Mouse (Mus musculus): ENCODE data around the gene Anapc7. TPM values are rescaled to one million over a fixed set of nuclear protein-coding genes. Genes with fewer than 3 reads are reported as not detected.
"Not testable (repeated sequence)": the region's sequence is repeated elsewhere in the genome, so short reads cannot be mapped to it uniquely, and the experiment has no call there.

The Anapc7 gene
- polyA plus RNA-seq, 1 experiment from 2014 or later, result 44.2 TPM

DNA sequence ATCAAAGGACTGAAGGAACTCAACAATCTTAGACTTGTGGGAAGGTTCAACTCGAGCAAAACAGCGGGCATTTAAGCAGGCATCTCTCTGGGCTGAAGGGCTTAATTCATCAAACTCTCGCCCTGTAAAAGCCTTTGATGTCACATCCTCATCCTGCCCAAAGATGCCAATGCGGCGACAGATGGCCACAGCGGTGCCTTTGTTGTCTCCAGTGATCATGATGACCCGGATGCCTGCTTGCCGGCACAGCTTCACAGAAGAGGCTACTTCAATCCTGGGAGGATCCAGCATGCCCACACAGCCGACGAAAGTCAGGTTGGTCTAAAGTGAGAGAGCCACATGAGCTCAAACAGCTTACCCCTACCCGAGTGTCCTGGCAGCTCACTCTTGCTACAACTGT is 39.2 kb downstream of the Anapc7 start:
- Histone ChIP-seq H3K36me3 (peaks cover 100% of the 10 kb centered on the region), H3K4me1 (no peaks in the 10 kb centered on the region), H3K27me3 (ENCODE audit: insufficient read depth, poor library complexity, severe bottlenecking) (no peaks in the 10 kb centered on the region), H3K9me3 (no peaks in the 10 kb centered on the region), H3K27ac (no peak overlapping the region), H3K4me3 (no peak overlapping the region)
- no peak for DNase-seq (ENCODE audit: low spot score)
- 87% methylated on average over 11 of the region's 11 CpGs for WGBS

DNA sequence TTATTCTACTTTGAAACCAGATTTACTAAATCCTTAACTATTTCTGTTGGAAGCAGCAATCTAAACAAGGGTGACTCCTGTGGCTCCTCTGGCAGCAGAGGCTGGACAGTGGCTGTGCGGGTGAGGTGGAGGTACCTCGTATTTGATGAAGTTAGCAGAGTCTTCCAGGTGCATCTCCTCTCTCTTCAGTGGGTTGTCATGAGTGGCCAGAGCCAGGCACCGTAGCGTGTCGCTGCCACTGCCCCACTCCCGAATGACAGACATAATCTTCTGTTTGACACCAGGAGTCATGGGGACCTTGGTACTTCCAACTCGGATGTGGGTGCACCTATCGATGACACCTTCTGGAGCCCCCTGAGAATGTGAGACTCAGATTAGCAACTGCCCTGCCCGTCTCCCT is 39.9 kb downstream of the Anapc7 start:
- no peak overlapping the region for H3K27ac ChIP-seq
- no peaks in the 10 kb centered on the region for H3K27me3 ChIP-seq (ENCODE audit: insufficient read depth, poor library complexity, severe bottlenecking)
- 88% methylated on average over 9 of the region's 9 CpGs for WGBS
- H3K36me3 ChIP-seq, result peaks cover 100% of the 10 kb centered on the region
- DNase-seq (ENCODE audit: low spot score), result no peak
- no peaks in the 10 kb centered on the region for H3K4me1 ChIP-seq
- no peak overlapping the region for H3K4me3 ChIP-seq
- no peaks in the 10 kb centered on the region for H3K9me3 ChIP-seq

DNA sequence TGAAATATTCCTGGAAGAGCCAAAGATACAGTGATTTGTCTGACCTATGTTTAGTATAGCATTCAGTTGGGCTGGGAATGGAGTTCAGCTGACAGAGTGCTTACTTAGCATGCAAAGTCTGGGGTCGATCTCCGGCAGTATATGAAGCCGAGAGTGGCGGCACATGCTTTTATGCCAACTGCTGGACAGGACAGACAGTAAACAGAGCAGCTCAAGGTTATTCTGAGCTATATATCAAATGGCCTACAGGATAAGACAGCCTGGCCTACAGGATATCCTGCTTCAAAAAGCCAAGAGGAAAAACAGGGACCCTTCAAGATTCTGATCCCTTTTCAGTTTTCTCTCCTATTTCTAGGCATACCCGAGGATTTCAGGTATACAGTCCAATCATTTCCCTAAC is 50.2 kb downstream of the Anapc7 start:
- H3K27ac ChIP-seq, result no peak overlapping the region
- no peaks in the 10 kb centered on the region for H3K9me3 ChIP-seq
- WGBS, result 69% methylated on average over 5 of the region's 5 CpGs
- no peak overlapping the region for H3K4me3 ChIP-seq
- peaks cover 10% of the 10 kb centered on the region; the same call in 1 of the 2 replicates for H3K4me1 ChIP-seq
- no peak for DNase-seq (ENCODE audit: low spot score)
- H3K27me3 ChIP-seq (ENCODE audit: insufficient read depth, poor library complexity, severe bottlenecking), result no peaks in the 10 kb centered on the region
- peaks cover 94% of the 10 kb centered on the region for H3K36me3 ChIP-seq

DNA sequence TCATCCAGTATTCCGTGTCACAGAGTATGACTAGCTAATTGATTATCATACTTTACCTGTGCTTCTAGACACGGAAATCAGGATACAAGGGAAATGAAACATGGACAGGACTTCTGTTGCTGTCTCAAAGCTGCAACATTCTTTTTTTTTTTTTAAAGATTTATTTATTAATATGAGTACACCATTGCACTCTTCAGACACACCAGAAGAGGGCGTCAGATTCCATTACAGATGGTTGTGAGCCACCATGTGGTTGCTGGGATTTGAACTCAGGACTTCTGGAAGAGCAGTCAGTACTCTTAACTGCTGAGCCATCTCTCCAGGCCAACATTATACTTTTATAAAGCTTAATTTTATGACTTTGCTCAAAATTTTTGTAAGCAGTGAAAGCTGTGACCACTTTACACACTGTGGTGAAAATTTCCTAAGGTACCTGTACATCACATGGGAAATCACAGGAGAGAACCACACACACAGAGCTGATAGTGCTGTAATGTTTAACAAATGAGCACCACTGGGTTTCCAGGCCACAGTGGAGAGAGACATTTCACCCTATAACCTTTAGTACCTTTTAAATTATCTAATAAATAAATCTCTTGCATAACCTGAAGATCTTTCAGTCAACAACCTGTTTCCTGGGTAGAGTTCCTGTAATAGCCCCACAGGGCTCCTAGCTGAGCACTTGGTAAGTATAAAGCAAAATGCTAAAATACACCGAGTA is 53.3 kb downstream of the Anapc7 start:
- WGBS, result 85% methylated on average over 4 of the region's 4 CpGs
- no peaks in the 10 kb centered on the region for H3K9me3 ChIP-seq
- no peak for DNase-seq (ENCODE audit: low spot score)
- 0 out of 2 replicates have a peak, but pooled peaks cover 4% of the 10 kb centered on the region for H3K4me1 ChIP-seq
- no peak overlapping the region for H3K27ac ChIP-seq
- H3K36me3 ChIP-seq, result peaks cover 89% of the 10 kb centered on the region
- no peak overlapping the region for H3K4me3 ChIP-seq
- H3K27me3 ChIP-seq (ENCODE audit: insufficient read depth, poor library complexity, severe bottlenecking), result no peaks in the 10 kb centered on the region

DNA sequence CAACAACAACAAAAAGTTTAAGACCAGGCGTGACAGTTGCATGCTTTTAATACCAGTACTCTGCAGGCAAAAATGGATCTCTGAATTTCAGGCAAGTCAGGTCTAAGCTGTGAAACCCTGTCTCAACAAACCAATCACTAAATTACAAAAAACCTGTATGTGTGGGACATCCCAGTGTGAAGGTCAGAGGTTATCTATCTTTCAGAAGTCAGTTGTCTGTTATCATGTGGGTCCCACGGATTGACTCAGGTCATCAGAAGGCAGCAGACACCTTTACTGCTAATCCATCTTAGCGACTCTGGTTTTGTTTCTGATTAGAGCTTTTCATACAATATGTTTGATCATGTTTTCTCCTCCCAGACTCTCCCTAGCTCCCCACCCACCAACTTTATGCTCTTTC is 54.6 kb downstream of the Anapc7 start:
- Histone ChIP-seq H3K27ac (no peak overlapping the region), H3K4me3 (no peak overlapping the region), H3K36me3 (peaks cover 88% of the 10 kb centered on the region), H3K9me3 (no peaks in the 10 kb centered on the region), H3K4me1 (0 out of 2 replicates have a peak, but pooled peaks cover 4% of the 10 kb centered on the region), H3K27me3 (ENCODE audit: insufficient read depth, poor library complexity, severe bottlenecking) (no peaks in the 10 kb centered on the region)
- DNase-seq (ENCODE audit: low spot score), result no peak
- WGBS, result 53% methylated on average over 3 of the region's 3 CpGs

DNA sequence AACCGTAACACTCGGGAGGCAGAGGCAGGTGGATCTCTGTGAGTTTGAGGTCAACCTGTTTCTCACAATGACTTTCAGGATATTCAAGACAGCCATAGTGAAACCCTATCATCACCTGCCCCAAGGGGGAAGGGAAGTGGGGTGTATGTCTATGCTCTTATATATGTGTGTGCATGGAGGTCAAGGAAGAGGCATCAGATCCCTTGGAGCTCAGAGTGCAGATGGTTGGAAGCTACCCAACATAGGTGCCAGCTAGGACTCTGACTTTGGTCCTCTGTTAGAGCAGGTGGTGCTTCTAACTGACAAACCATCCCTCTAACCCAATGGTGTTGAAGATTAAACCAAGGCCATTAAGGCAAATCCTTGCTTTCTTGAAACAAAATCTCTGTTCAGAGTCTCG is 56.0 kb downstream of the Anapc7 start:
- Histone ChIP-seq H3K4me3 (no peak overlapping the region), H3K27me3 (ENCODE audit: insufficient read depth, poor library complexity, severe bottlenecking) (no peaks in the 10 kb centered on the region), H3K9me3 (no peaks in the 10 kb centered on the region), H3K4me1 (0 out of 2 replicates have a peak, but pooled peaks cover 4% of the 10 kb centered on the region), H3K27ac (no peak overlapping the region), H3K36me3 (peaks cover 88% of the 10 kb centered on the region)
- DNase-seq (ENCODE audit: low spot score), result no peak
- 88% methylated on average over 3 of the region's 3 CpGs for WGBS

DNA sequence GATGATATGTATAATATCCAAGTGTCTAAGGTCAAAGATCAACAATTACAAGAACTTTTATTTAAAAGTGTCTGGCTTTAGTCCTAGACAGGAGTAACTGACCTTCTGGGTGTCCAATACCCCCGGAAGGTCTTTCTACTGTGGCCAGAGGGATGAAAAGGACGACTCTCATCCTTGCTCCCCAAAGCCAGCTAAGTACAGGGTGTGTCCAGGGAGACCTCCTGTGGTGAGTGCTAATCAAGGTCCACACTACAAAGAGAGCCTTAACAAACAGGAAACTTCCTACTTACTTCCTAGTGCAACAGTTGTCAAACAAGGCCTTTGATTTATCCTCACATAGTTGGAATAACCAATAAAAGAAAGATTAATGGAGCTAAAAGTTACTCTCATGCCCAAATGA is 57.6 kb downstream of the Anapc7 start:
- WGBS, result 66% methylated on average over 2 of the region's 2 CpGs
- H3K27me3 ChIP-seq (ENCODE audit: insufficient read depth, poor library complexity, severe bottlenecking), result no peaks in the 10 kb centered on the region
- no peak for DNase-seq (ENCODE audit: low spot score)
- no peaks in the 10 kb centered on the region for H3K9me3 ChIP-seq
- no peak overlapping the region for H3K4me3 ChIP-seq
- H3K27ac ChIP-seq, result no peak overlapping the region
- H3K4me1 ChIP-seq, result no peaks in the 10 kb centered on the region; the same call in 1 of the 2 replicates
- H3K36me3 ChIP-seq, result peaks cover 87% of the 10 kb centered on the region

DNA sequence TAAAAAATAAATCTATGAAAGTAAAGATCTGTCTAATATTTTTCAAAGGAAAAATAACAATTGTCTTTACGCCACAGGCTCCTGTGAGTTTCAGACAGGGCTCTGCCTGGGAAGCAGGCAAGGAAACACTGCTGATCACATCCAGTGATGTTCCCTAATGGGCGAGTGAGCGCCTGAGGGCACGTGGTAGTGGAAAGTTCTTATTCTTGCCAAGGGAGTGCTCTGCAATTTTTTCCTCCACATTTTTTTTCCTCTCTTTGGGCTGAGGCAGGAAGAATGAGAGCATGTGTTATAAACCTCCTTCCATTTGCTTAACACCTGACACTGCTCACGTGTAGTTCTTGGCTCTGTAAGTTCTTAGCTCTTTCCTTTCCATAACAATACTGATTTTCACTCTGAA is 60.4 kb downstream of the Anapc7 start:
- H3K4me1 ChIP-seq, result no peaks in the 10 kb centered on the region; the same call in 1 of the 2 replicates
- WGBS, result 71% methylated on average over 5 of the region's 5 CpGs
- H3K36me3 ChIP-seq, result peaks cover 93% of the 10 kb centered on the region
- no peak overlapping the region for H3K4me3 ChIP-seq
- H3K27me3 ChIP-seq (ENCODE audit: insufficient read depth, poor library complexity, severe bottlenecking), result no peaks in the 10 kb centered on the region
- H3K27ac ChIP-seq, result no peak overlapping the region
- DNase-seq (ENCODE audit: low spot score), result no peak
- no peaks in the 10 kb centered on the region for H3K9me3 ChIP-seq

DNA sequence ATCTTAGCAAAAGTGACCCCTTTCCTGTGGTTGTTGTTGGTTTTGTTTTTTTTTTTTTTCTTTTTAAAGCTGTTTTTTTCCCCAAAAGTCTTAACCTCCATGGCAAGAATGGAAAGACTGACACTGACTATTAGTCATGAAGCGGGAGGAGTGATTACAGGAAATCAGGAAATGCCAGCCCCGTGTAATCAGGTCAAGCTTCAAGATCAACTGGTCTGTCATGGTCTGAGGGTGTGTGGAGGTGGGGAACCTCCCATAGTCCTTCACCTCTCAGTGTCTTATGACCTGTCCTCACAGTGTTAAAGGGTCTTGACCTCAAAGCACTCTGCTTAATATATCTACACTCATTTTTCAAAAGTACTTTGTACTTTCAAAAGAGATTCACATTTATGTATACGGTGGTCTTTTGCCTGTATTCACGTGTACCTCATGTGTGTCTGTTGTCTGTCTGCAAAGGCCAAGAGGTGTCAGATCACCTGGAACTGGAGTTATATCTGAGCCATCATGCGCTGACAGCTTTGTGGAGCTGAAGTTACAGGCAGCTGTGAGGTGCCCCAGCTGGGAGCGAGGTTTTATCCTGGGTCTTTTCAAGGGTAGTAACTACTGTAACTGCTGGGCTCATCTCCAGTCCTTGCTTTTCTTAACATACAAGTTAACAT is 61.4 kb downstream of the Anapc7 start:
- Histone ChIP-seq H3K9me3 (no peaks in the 10 kb centered on the region), H3K27ac (no peak overlapping the region), H3K4me1 (no peaks in the 10 kb centered on the region; the same call in 1 of the 2 replicates), H3K27me3 (ENCODE audit: insufficient read depth, poor library complexity, severe bottlenecking) (no peaks in the 10 kb centered on the region), H3K36me3 (peaks cover 93% of the 10 kb centered on the region), H3K4me3 (no peak overlapping the region)
- WGBS, result 72% methylated on average over 6 of the region's 6 CpGs
- DNase-seq (ENCODE audit: low spot score), result no peak

DNA sequence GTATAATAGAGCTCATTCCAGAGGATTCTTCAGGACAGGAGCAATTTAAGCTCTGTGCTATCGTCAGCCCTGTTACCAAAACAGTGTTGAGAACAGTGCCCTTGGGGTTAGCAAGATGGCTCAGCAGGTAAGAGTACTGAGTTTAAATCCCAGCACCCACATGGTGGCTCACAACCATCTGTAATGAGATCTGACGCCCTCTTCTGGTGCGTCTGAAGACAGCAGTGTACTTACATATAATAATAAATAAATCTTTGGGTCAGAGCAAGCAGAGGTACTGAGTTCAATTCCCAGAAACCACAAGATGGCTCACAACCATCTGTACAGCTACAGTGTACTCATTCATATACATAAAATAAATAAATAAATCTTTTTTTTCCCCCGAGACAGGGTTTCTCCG is 64.8 kb downstream of the Anapc7 start:
- H3K27me3 ChIP-seq (ENCODE audit: insufficient read depth, poor library complexity, severe bottlenecking); DNase-seq (ENCODE audit: low spot score); H3K9me3 ChIP-seq; H3K27ac ChIP-seq; H3K4me1 ChIP-seq; H3K4me3 ChIP-seq: not testable (repeated sequence)
- WGBS, result 73% methylated on average over 5 of the region's 5 CpGs
- peaks cover 97% of the 10 kb centered on the region for H3K36me3 ChIP-seq

DNA sequence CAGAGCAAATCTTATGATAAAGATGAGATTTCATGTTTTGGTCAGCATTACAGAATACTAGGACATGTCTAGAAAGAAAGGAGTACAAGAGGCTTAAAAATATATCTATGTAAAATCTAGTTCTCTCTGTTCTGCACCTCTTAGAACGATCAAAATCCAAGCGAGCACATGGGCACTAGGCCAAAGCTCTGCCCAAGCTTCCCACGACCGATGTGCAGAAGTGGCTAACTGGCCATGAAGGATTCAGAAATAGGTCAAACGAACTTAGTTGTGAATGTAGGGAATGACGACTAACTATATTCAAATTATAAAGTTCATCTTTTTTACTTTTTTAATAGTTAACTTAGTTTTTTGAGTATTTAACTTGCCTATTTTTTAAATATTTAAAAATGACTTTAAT is 66.3 kb downstream of the Anapc7 start:
- H3K9me3 ChIP-seq, result no peaks in the 10 kb centered on the region
- WGBS, result 91% methylated on average over 6 of the region's 6 CpGs
- no peak overlapping the region for H3K4me3 ChIP-seq
- no peaks in the 10 kb centered on the region for H3K27me3 ChIP-seq (ENCODE audit: insufficient read depth, poor library complexity, severe bottlenecking)
- H3K4me1 ChIP-seq, result no peaks in the 10 kb centered on the region; the same call in 1 of the 2 replicates
- DNase-seq (ENCODE audit: low spot score), result no peak
- peaks cover 99% of the 10 kb centered on the region for H3K36me3 ChIP-seq
- no peak overlapping the region for H3K27ac ChIP-seq

DNA sequence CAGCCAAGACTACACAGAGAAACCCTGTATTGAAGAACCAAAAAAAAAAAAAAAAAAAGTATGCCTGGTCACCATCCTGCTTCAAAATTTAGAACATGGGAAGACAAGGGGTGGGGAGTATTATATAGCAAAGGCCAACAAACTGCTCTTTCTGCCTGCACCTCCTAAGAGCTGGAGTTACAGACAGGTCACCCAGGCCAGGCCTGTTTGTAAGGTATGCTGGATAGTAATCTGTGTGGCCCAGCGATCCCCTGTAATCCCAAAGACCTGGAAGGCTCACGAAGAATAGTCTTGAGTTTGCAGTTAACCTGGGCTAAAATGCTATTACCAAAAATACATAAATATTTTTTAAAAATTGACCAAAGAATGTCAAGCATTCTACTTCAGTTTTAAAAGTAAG is 68.7 kb downstream of the Anapc7 start:
- Histone ChIP-seq H3K27me3 (ENCODE audit: insufficient read depth, poor library complexity, severe bottlenecking) (no peaks in the 10 kb centered on the region), H3K4me3 (no peak overlapping the region), H3K9me3 (no peaks in the 10 kb centered on the region), H3K4me1 (peaks cover 6% of the 10 kb centered on the region; the same call in 1 of the 2 replicates), H3K36me3 (peaks cover 100% of the 10 kb centered on the region), H3K27ac (no peak overlapping the region)
- DNase-seq (ENCODE audit: low spot score), result no peak
- WGBS, result 92% methylated on average over 2 of the region's 2 CpGs

DNA sequence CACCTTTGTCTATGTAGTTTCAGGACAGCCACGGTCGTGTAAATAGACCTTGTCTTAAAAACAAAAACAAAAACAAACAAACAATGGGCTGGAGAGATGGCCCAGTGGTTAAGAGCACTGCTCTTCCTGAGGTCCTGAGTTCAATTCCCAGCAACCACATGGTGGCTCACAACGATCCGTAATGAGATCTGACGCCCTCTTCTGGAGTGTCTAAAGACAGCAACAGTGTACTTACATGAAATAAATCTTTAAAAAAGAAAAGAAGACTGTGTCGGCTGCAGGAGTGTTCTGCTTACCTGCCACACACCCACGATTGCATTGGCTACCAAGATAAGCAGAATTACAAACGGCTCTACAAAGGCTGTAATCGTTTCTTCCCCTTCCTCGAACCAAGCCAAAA is 69.9 kb downstream of the Anapc7 start:
- no peak overlapping the region for H3K4me3 ChIP-seq
- H3K27ac ChIP-seq, result no peak overlapping the region
- 87% methylated on average over 10 of the region's 10 CpGs for WGBS
- H3K36me3 ChIP-seq, result peaks cover 100% of the 10 kb centered on the region
- no peaks in the 10 kb centered on the region for H3K27me3 ChIP-seq (ENCODE audit: insufficient read depth, poor library complexity, severe bottlenecking)
- no peak for DNase-seq (ENCODE audit: low spot score)
- no peaks in the 10 kb centered on the region for H3K9me3 ChIP-seq
- H3K4me1 ChIP-seq, result peaks cover 13% of the 10 kb centered on the region; the same call in 1 of the 2 replicates
